Mouse (Mus musculus) bone marrow macrophage, adult 2 months (primary cell): ENCODE measurements at regions not wholly inside any gene's neighbourhood (a gene's known extent, or its start where the extent isn't known, plus 50 kb on each side); places are given as distances from the start of the nearest gene placed in this dataset.
A peak's percentile ranks its signal among the peaks of the same experiment; 100 is the strongest.

ENCODE experiments used
- H3K27ac ChIP-seq: 2 replicates; pipeline ENCODE4 v1.5.1; 2012; ENCODE audit warnings: low read depth, low read length; ENCODE audit not compliant: insufficient read depth
- H3K4me1 ChIP-seq: 2 replicates; pipeline ENCODE4 v1.6.1; 2012; ENCODE audit warnings: low read length; ENCODE audit not compliant: control insufficient read depth, insufficient read depth
- H3K4me3 ChIP-seq: 2 replicates; pipeline ENCODE4 v1.5.1; 2012; ENCODE audit warnings: mild to moderate bottlenecking, low read length, moderate library complexity; ENCODE audit not compliant: insufficient read depth
- CTCF ChIP-seq: IDR thresholded peaks from 2 replicates; pipeline ENCODE4 v1.5.1; 2012; ENCODE audit warnings: low read depth, mild to moderate bottlenecking, low read length, moderate library complexity
- POLR2A ChIP-seq: IDR thresholded peaks from 2 replicates; pipeline ENCODE4 v1.6.1; 2012; ENCODE audit warnings: mild to moderate bottlenecking, low read depth, low read length, borderline replicate concordance

GRCm38 (mm10) chr15:62145643-62146285 is 1223.0 kb upstream of the A1bg start:
- Histone ChIP-seq H3K27ac (no peak overlapping the region), H3K4me3 (no peak overlapping the region), H3K4me1 (0 out of 2 replicates have a peak, but pooled peaks cover 4% of the 10 kb centered on the region)
- TF ChIP-seq CTCF: no peak
- TF ChIP-seq POLR2A: no peak

- no peak overlapping the region for H3K27ac ChIP-seq
- no peak overlapping the region for H3K4me3 ChIP-seq
- TF ChIP-seq CTCF (no peak), POLR2A (no peak)
- H3K4me1 ChIP-seq: 0 out of 2 replicates have a peak, but pooled peaks cover 2% of the 10 kb centered on the region
Observed at GRCm38 (mm10) chr15:62144776-62145564, 1222.2 kb upstream of the A1bg start.

GRCm38 (mm10) chr15:62139859-62140258 is 1217.0 kb upstream of the A1bg start:
- Histone ChIP-seq H3K4me1 (peaks cover 24% of the 10 kb centered on the region), H3K4me3 (no peak overlapping the region), H3K27ac (no peak overlapping the region)
- no peak for TF ChIP-seq POLR2A
- TF ChIP-seq CTCF: no peak

GRCm38 (mm10) chr15:62139192-62139591 is 1216.4 kb upstream of the A1bg start:
- TF ChIP-seq CTCF (no peak), POLR2A (no peak)
- H3K27ac ChIP-seq: no peak overlapping the region
- H3K4me1 ChIP-seq: peaks cover 30% of the 10 kb centered on the region
- H3K4me3 ChIP-seq: no peak overlapping the region

GRCm38 (mm10) chr15:62138701-62139100 is 1215.9 kb upstream of the A1bg start:
- TF ChIP-seq POLR2A (no peak), CTCF (no peak)
- no peak overlapping the region for H3K27ac ChIP-seq
- H3K4me1 ChIP-seq: peaks cover 31% of the 10 kb centered on the region
- no peak overlapping the region for H3K4me3 ChIP-seq

- TF ChIP-seq POLR2A: no peak
- no peak for TF ChIP-seq CTCF
- Histone ChIP-seq H3K27ac (no peak overlapping the region), H3K4me1 (peaks cover 42% of the 10 kb centered on the region)
Observed at GRCm38 (mm10) chr15:62136932-62137594, 1214.3 kb upstream of the A1bg start.

GRCm38 (mm10) chr15:62134835-62135234 is 1212.0 kb upstream of the A1bg start:
- H3K4me3 ChIP-seq: no peak overlapping the region

More at GRCm38 (mm10) chr15:62136932-62137594, 1214.3 kb upstream of the A1bg start:
- no peak overlapping the region for H3K4me3 ChIP-seq

GRCm38 (mm10) chr15:62134308-62134707 is 1211.5 kb upstream of the A1bg start:
- Histone ChIP-seq H3K4me1 (peaks cover 59% of the 10 kb centered on the region), H3K4me3 (no peak overlapping the region), H3K27ac (no peak overlapping the region)
- TF ChIP-seq POLR2A (no peak), CTCF (no peak)

More at GRCm38 (mm10) chr15:62134835-62135234, 1212.0 kb upstream of the A1bg start:
- TF ChIP-seq POLR2A (no peak), CTCF (no peak)
- Histone ChIP-seq H3K27ac (no peak overlapping the region), H3K4me1 (peaks cover 59% of the 10 kb centered on the region)

GRCm38 (mm10) chr15:62132895-62133294 is 1210.1 kb upstream of the A1bg start:
- TF ChIP-seq CTCF: no peak
- TF ChIP-seq POLR2A: no peak
- H3K27ac ChIP-seq: no peak overlapping the region
- no peak overlapping the region for H3K4me3 ChIP-seq
- peaks cover 58% of the 10 kb centered on the region for H3K4me1 ChIP-seq

- Histone ChIP-seq H3K4me3 (no peak overlapping the region), H3K4me1 (peaks cover 65% of the 10 kb centered on the region), H3K27ac (no peak overlapping the region)
- TF ChIP-seq POLR2A: no peak
- TF ChIP-seq CTCF: no peak
Observed at GRCm38 (mm10) chr15:62131686-62132085, 1208.9 kb upstream of the A1bg start.

GRCm38 (mm10) chr15:62130530-62130929 is 1207.7 kb upstream of the A1bg start:
- H3K4me1 ChIP-seq: peaks cover 65% of the 10 kb centered on the region
- no peak for TF ChIP-seq POLR2A
- TF ChIP-seq CTCF: no peak
- peak overlapping the region; percentile 58 for H3K27ac ChIP-seq
- H3K4me3 ChIP-seq: no peak overlapping the region
